Mouse (Mus musculus): ENCODE measurements around the gene Arpp19. TPM values are rescaled to one million over a fixed set of nuclear protein-coding genes. Genes with fewer than 3 reads are reported as not detected.

The Arpp19 gene
- polyA plus RNA-seq, 1 experiment from 2014 or later, result 234 TPM

DNA sequence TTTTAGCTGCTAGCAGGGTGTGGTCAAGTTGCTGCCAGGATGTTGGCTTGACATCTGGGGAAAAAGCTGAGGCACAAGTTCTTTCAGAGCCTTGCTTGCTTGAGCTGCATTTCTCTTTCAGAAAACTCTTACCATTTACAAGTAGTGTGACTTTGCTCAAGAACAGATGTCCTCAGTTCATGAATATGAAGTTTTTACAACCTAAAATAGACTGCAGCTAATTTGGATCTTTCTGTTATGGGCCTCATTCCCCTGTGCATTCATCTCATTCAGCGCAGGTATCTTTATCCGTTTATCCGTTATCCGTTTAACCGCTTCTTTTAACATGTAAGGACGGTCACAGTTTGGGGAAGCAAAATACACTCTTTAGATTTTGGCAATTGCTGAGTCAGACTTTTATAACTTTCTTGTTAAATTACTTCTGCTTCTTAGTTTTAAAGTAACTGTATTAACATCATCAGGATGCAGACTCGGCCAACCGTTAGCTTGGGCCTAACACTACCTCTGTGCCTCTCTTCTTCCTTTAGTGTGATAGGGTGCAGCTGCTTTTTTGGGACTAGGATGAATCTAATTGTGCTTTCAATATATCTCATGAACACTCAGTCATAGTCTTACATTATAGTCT lies 62.9 kb downstream of the Arpp19 start:
- Histone ChIP-seq H3K4me2 (ENCODE audit: low read length) (no peak overlapping the region), H3K36me3 (ENCODE audit: control insufficient read depth, insufficient read depth, low read length) (no peaks in the 10 kb centered on the region), H3K9me3 (ENCODE audit: control insufficient read depth, low read length) (no peaks in the 10 kb centered on the region), H3K4me1 (ENCODE audit: control insufficient read depth, insufficient read depth, low read length) (no peaks in the 10 kb centered on the region), H3K27me3 (ENCODE audit: control insufficient read depth, insufficient read depth, low read length) (no peaks in the 10 kb centered on the region), H3K4me3 (replicated peaks; ENCODE audit: low read depth, low read length) (no peak overlapping the region), H3K9ac (replicated peaks; ENCODE audit: low read length) (no peak overlapping the region), H3K27ac (replicated peaks; ENCODE audit: low read depth, low read length) (no peak overlapping the region)
- ATAC-seq (ENCODE audit: low FRiP score, low TSS enrichment), result no peak
- 95% methylated on average over 8 of the region's 8 CpGs for WGBS
- no peak for DNase-seq

DNA sequence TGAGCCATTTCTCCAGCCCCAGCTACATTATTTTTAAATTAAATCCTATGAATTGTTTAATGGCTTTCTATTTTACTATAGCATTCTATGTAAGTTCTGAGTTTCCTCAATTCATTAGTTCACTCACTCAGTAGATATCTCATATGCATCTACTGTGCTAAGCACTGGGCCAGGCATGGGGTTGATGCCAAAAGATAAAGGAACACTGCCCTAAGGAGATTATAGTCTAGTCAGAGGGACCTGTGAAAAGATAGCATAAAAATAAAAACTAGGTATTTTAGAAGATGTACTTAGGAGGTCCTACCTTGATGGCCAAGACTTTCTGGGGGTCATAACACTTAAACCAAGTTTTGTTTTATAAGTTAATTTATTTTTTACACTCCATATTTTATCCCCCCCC lies 64.7 kb downstream of the Arpp19 start:
- no peak overlapping the region for H3K27ac ChIP-seq (replicated peaks; ENCODE audit: low read depth, low read length)
- ATAC-seq (ENCODE audit: low FRiP score, low TSS enrichment), result no peak
- no peaks in the 10 kb centered on the region for H3K27me3 ChIP-seq (ENCODE audit: control insufficient read depth, insufficient read depth, low read length)
- DNase-seq, result no peak
- H3K9me3 ChIP-seq (ENCODE audit: control insufficient read depth, low read length), result no peaks in the 10 kb centered on the region
- no peak overlapping the region for H3K4me3 ChIP-seq (replicated peaks; ENCODE audit: low read depth, low read length)
- no peaks in the 10 kb centered on the region for H3K36me3 ChIP-seq (ENCODE audit: control insufficient read depth, insufficient read depth, low read length)
- no peak overlapping the region for H3K9ac ChIP-seq (replicated peaks; ENCODE audit: low read length)
- no peak overlapping the region for H3K4me2 ChIP-seq (ENCODE audit: low read length)
- H3K4me1 ChIP-seq (ENCODE audit: control insufficient read depth, insufficient read depth, low read length), result no peaks in the 10 kb centered on the region

Other genes starting within 250 kb of the Arpp19 start
- 7.6 and 9.1 TPM in 2 replicates for gene Onecut1, start 175.7 kb upstream of the Arpp19 start, polyA plus RNA-seq (2014; fragmentation: Nextera tagmentation; extraction: Ambion mirVana)
- 26.0 and 35.9 TPM in 2 replicates for gene Fam214a, start 84.7 kb upstream of the Arpp19 start, polyA plus RNA-seq (2014; fragmentation: Nextera tagmentation; extraction: Ambion mirVana)
- gene Myo5a, start 33.4 kb downstream of the Arpp19 start, polyA plus RNA-seq (2014; fragmentation: Nextera tagmentation; extraction: Ambion mirVana), result 36.4 and 48.0 TPM in 2 replicates
- 0.64 and 0.72 TPM in 2 replicates for gene Myo5c, start 194.4 kb downstream of the Arpp19 start, polyA plus RNA-seq (2014; fragmentation: Nextera tagmentation; extraction: Ambion mirVana)

All from midbrain, embryonic 14.5 days (tissue).